ENCODE assay signal across 10 mouse cellular contexts in the genomic region with DNA sequence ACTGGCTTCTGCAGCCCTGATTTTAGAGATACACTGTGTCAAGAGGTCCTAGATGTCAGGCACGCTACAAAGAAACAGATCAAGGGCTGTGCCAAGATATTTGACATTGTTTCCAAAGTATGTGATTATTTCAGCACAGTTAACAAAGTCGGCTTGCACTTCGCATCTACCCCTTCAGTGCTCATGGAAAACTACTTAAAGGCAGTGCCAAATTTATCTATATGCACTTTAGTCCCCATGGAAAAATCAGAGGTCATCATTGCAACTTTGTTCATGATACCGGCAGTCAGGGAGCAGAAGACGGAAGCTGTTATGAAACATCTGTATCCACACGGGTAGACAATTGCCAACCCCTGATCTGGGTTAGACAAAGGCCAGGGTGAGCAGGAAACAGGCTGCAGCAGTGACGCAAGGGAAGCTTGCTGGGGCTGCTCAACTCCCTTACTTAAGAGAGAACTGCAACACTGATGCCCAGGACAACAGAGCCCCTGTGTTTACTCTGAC.
A peak's percentile ranks its signal among the peaks of the same experiment; 100 is the strongest.
DNase-seq lines count a peak whose midpoint lies in the region; ATAC-seq and TF ChIP-seq lines count a peak whose summit lies in the region.
"Had no signal": no experiment of that assay in that cellular context is flagged by ENCODE, and none has a peak within 500 bp of the region (broad histone marks: within the 10 kb centered on the region; RNA-seq: fewer than 3 reads in every experiment).

No protein-coding gene starts in this region.

- H3K27ac ChIP-seq in liver, embryonic 12.5 days = no peak overlapping the region
- H3K27ac ChIP-seq in stomach, postnatal 0 days (replicated peaks) = no peak overlapping the region
- no peak overlapping the region for H3K27ac ChIP-seq in hindbrain, postnatal 0 days

- H3K4me3 ChIP-seq in liver, embryonic 12.5 days = no peak overlapping the region
- H3K4me3 ChIP-seq in stomach, postnatal 0 days (ENCODE audit: low read depth, low read length) = no peak overlapping the region
- H3K4me3 ChIP-seq in hindbrain, postnatal 0 days (ENCODE audit: low read length) = no peak overlapping the region
- H3K4me3 ChIP-seq: erythroblast, embryonic 14.5 days had no signal

- intact Hi-C loops in heart, postnatal 14 days (cut with DNase I) = loop anchor here (10.0 kb wide), 1 partner anchor 327 kb away; no protein-coding TSS in a partner anchor

- TF ChIP-seq EP300 in stomach, postnatal 0 days (optimal IDR thresholded peaks at IDR 0.05) = no peak

- no peaks in the 10 kb centered on the region for H3K4me1 ChIP-seq in liver, embryonic 12.5 days
- H3K4me1 ChIP-seq in stomach, postnatal 0 days (replicated peaks; ENCODE audit: control insufficient read depth, insufficient read depth) = no peaks in the 10 kb centered on the region
- no peaks in the 10 kb centered on the region for H3K4me1 ChIP-seq in hindbrain, postnatal 0 days (ENCODE audit: insufficient read depth, low read length)

- H3K9me3 ChIP-seq in liver, embryonic 12.5 days (replicated peaks) = no peaks in the 10 kb centered on the region
- H3K9me3 ChIP-seq in stomach, postnatal 0 days (ENCODE audit: control insufficient read depth, low read length) = no peaks in the 10 kb centered on the region
- H3K9me3 ChIP-seq in hindbrain, postnatal 0 days (ENCODE audit: low read length) = no peaks in the 10 kb centered on the region

- H3K9ac ChIP-seq in liver, embryonic 12.5 days = no peak overlapping the region
- no peak overlapping the region for H3K9ac ChIP-seq in stomach, postnatal 0 days (ENCODE audit: low read length)
- no peak overlapping the region for H3K9ac ChIP-seq in hindbrain, postnatal 0 days (replicated peaks; ENCODE audit: low read length)

- no peak overlapping the region for H3K4me2 ChIP-seq in liver, embryonic 12.5 days
- H3K4me2 ChIP-seq in stomach, postnatal 0 days (replicated peaks; ENCODE audit: low read depth) = no peak overlapping the region
- H3K4me2 ChIP-seq in hindbrain, postnatal 0 days (ENCODE audit: low read depth, low read length) = no peak overlapping the region

- H3K27me3 ChIP-seq in liver, embryonic 12.5 days (replicated peaks) = no peaks in the 10 kb centered on the region
- no peaks in the 10 kb centered on the region for H3K27me3 ChIP-seq in stomach, postnatal 0 days (ENCODE audit: control insufficient read depth, insufficient read depth, low read length)
- H3K27me3 ChIP-seq in hindbrain, postnatal 0 days (ENCODE audit: insufficient read depth, low read length) = no peaks in the 10 kb centered on the region

- WGBS in liver, embryonic 12.5 days (ENCODE audit: insufficient replicate concordance) = 41% methylated on average over 7 of the region's 7 CpGs
- WGBS in stomach, postnatal 0 days = 25% methylated on average over 7 of the region's 7 CpGs
- WGBS in hindbrain, postnatal 0 days = 60% methylated on average over 7 of the region's 7 CpGs

- H3K36me3 ChIP-seq in liver, embryonic 12.5 days = no peaks in the 10 kb centered on the region
- H3K36me3 ChIP-seq in stomach, postnatal 0 days (ENCODE audit: control insufficient read depth, insufficient read depth, low read length) = no peaks in the 10 kb centered on the region
- H3K36me3 ChIP-seq in hindbrain, postnatal 0 days (ENCODE audit: insufficient read depth, low read length) = no peaks in the 10 kb centered on the region
- H3K36me3 ChIP-seq: G1E had no signal

- DNase-seq in testis, postnatal 14 days (ENCODE audit: low spot score) = peak; percentile 57
- DNase-seq in testis, postnatal 10 days (ENCODE audit: low spot score) = no peak
- DNase-seq in heart, postnatal 14 days = peak; percentile 44 to 46
- no peak for DNase-seq in stomach, postnatal 0 days (ENCODE audit: low spot score)
- DNase-seq in layer of hippocampus, postnatal 10 days (ENCODE audit: low spot score in 2 of 2) = no peak
- DNase-seq in thymus, postnatal 25 days = no peak
- DNase-seq in hindbrain, postnatal 0 days (ENCODE audit: low spot score) = no peak

- no peak for TF ChIP-seq CTCF in stomach, postnatal 0 days (IDR thresholded peaks at IDR 0.05; ENCODE audit: low read depth)
- no peak for TF ChIP-seq CTCF in hindbrain, postnatal 0 days (IDR thresholded peaks at IDR 0.05; ENCODE audit: low read depth)

- peak; percentile 51; the same call in 1 of the 2 replicates for ATAC-seq in liver, embryonic 12.5 days
- peak; percentile 78 for ATAC-seq in stomach, postnatal 0 days (ENCODE audit: low FRiP score, low TSS enrichment)
- no peak for ATAC-seq in hindbrain, postnatal 0 days

Comparison
In these comparisons a context has a peak if more than half of its experiments do, and no peak if none do; other contexts are left out.
1. DNase-seq: peak in testis, postnatal 14 days (single experiment) and heart, postnatal 14 days (2 of 2); none in testis, postnatal 10 days (single experiment), stomach, postnatal 0 days (single experiment), layer of hippocampus, postnatal 10 days (0 of 2), thymus, postnatal 25 days (single experiment) and hindbrain, postnatal 0 days (single experiment).